Mouse (Mus musculus): Measurements from ENCODE around the gene Kitl. TPM values are rescaled to one million over a fixed set of nuclear protein-coding genes. Genes with fewer than 3 reads are reported as not detected.

Kitl gene
- total RNA-seq, 2 experiments from 2014 or later = 32.5 to 52.9 TPM

DNA sequence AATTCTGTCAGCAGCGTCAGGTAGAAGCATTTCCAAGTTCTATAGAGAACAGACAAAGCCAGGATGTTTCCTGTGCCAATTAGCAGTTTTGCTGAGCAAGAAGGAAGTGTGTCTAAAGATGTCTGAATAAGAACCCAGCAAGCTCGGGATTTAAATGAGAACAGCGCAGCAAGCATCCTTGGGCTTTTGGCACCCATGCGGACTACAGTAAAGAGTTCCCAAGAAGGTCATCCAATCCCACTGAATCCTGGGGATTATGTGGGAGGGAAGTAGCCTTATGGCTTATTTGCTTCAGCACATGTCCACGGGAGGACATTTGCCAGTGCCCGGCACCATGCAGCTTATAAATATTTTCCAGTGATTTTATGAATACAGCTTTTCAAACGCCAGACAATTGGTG, 95.8 kb downstream of the Kitl start:
- DNase-seq (ENCODE audit: low spot score in 2 of 2) = no peak

- DNase-seq (ENCODE audit: low spot score in 2 of 2) = no peak
These were observed 100.1 kb downstream of the Kitl start for GRCm38 (mm10) chr10:100115570-100115969.

GRCm38 (mm10) chr10:100124452-100124851, 109.0 kb downstream of the Kitl start:
- no peak for DNase-seq (ENCODE audit: low spot score in 2 of 2)

DNA sequence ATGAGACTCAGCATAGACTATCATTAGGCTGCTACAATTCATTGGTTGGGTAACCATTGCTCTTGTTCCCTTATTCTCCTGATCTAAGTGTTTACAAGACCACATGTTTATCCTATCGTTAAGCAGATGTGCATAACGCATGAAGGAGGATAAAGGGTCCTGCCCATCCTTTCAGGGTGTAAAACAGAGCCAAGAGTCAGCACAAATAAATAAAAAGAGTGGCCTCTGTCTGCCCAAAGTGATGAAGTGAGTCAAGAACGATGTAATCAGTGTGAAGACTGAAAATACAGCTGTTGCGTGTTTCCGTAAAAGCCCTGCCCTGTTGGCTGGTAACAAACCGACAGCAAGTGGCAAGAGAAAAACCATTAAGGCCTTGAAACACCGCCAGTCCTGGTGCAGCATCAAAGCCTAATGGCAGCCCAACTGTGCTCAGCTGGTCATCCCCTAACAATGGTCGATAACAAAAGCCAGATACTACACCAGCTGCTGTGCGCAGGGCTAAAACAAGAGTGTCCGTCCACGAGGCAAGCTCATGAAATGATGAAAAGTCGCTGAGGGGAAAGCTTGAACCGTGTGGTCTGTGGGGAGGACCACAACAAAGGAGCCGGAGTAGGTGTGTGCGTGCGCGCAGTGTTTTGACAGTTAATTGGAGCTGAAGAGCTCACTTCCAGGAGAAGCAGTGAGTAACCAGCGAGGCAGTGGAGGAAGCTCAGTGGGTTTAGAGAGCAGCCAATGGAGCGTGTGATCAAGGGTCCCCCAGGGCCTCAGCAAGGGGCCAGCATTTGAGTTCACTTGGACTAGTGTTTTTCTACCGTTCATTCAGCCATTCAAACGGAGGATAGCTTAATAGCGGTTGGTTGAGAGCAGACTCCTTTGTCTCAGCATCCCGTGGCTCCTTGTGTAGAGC, 112.7 kb downstream of the Kitl start:
- no peak for DNase-seq (ENCODE audit: low spot score in 2 of 2)

- no peak for DNase-seq (ENCODE audit: low spot score in 2 of 2)
These were observed 116.2 kb downstream of the Kitl start for GRCm38 (mm10) chr10:100131657-100132056.

- DNase-seq (ENCODE audit: low spot score in 2 of 2) = no peak
These were observed 116.9 kb downstream of the Kitl start for GRCm38 (mm10) chr10:100132304-100132703.

- DNase-seq (ENCODE audit: low spot score in 2 of 2) = no peak
These were observed 123.1 kb downstream of the Kitl start for GRCm38 (mm10) chr10:100138552-100138951.

DNA sequence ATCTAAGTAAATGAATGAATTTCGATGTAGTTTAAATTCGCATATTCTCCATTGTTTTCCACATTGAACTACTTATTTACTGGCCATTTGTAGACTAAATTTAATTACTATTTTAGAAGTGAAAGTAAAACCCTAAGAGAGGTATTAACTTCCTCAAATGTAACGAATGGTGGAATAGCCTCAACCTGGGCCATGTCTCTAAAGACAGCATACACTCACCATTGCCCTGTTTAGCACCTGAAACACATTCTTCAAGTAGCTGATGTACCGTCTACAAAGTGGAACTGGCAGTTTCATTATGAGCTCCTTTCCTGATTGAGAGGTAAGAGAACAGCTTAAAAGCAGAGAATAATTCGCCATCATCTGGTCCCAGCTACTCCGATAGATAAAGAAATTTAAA, 132.7 kb downstream of the Kitl start:
- DNase-seq (ENCODE audit: low spot score in 2 of 2) = no peak

Small RNAs within 50 kb of the gene (microRNA-seq; reads per million reads assigned to microRNA genes)
- gene Gm22918 (0 reads per million in 2 experiments), gene Gm25287 (0 reads per million in 2 experiments)
